Mouse (Mus musculus) heart, postnatal 25 days (tissue): ENCODE measurements around the gene Zfhx3. TPM values are rescaled to one million over a fixed set of nuclear protein-coding genes. Genes with fewer than 3 reads are reported as not detected.

Experiments
- DNase-seq: peaks from one replicate; pipeline ENCODE4 v3.0.0; 2022; ENCODE audit warnings: low spot score
- intact Hi-C: fragments of 180-260 bp; cut with DNase I; formaldehyde crosslinking; loops from one replicate; pipeline ENCODE4 v1.15.1; 2025
- total RNA-seq, 2 experiments: library from RNA; stranded (reverse); gene quantifications; 2 replicates each; pipeline ENCODE4 v1.2.3; 2021

Zfhx3 gene
- total RNA-seq, 2 experiments from 2014 or later, result 6.0 to 8.2 TPM

DNA sequence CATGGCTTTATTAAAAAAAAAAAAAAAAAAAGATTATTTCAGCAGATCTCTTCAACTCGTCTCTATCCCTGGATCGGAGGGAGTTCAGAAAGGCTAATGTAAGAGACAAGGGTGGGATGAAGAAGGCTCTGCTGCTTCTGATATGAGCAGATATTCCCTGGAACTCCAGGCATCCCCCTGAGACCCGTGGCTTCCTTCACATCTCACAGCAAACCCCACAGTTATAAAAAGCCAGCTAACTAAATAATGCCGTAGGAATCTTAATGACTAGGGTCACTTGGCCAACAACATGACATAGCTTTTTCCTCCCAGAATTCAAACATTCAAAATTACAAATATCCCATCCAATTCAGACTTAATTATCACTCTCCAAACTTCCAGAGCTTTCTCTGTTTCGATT is 666.7 kb downstream of the Zfhx3 start:
- intact Hi-C loops, result no loop called here
- no peak for DNase-seq

DNA sequence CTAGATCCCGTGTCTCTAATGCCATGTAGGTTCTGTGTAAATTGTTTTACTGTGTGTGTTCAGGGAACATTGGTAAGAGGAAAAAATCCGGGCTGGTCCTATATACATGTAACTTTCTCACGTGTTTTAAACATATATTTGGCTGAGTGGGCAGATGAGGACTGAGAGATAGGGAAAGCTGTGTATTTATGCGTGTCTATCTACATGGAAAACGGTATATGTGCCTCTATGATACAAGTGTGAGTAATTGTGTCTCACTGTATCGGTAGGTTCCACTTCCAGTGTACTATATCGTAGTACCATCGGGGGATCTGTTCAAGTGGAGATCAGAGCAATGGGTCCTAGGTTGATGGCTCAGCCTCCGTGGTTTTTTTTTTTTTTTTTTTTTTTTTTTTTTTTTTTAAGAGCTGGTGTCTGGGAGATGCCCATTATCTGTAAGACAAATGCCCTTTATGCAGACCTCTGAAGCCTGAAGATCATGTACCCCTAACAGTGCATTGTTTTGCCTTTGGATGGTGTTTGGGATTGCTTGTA is 668.8 kb downstream of the Zfhx3 start:
- intact Hi-C loops, result no loop called here
- DNase-seq, result no peak

DNA sequence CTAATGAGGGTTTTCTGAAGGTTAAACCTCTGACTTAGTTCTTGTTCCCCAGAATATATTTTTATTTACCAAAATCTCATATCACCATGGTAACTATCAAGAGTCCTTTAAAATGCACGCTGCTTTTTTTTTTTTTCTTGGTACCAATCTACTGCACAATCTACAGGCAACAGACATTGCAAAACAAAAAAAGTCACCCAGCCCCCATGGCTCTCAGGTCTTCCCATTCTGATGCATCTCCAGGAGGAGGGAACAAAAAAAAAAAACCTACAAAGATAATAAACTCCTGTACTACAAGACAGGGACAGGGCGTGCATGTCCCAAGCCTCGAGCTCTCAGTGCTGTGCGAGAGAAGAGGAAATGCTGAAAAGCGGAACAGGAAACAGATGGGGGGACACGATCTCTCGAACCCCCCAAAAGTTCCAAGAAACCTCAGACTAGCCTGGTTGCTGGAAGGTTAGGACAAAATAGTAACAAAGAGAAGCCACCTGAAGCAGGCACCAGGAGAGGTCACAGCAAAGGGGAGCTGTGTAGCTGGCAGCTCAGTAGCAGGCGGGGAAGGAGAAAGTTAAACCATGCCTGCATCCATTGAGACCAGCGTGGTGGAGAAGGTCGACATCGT is 669.5 kb downstream of the Zfhx3 start:
- intact Hi-C loops, result no loop called here

GRCm38 (mm10) chr8:108612815-108613214 is 670.4 kb downstream of the Zfhx3 start:
- DNase-seq, result no peak
- intact Hi-C loops, result no loop called here

More for the DNA sequence above, 669.5 kb downstream of the Zfhx3 start:
- no peak for DNase-seq

DNA sequence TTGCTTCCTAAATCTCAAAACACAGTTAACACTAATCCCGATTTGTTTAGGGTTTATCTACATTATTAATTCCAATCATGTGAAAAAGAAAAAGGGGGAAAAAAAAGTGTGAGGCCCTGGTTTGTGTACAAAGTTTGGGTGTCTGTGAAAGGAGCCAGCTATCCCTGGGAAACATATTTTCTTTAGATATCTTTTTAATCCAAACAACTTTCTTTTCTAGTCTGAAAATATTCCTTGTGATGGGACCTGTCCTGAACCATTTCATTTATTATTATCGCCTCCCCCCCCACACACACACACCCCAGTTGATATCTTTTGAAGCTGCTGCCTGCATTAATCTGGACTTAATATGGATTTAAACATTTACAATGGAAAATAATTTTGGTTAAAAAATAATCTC is 670.8 kb downstream of the Zfhx3 start:
- no peak for DNase-seq
- intact Hi-C loops, result no loop called here

- intact Hi-C loops, result no loop called here
- no peak for DNase-seq
Measured at GRCm38 (mm10) chr8:108621296-108621695, 678.9 kb downstream of the Zfhx3 start.

- intact Hi-C loops, result no loop called here
Measured at GRCm38 (mm10) chr8:108623660-108624059, 681.2 kb downstream of the Zfhx3 start.

GRCm38 (mm10) chr8:108625571-108626120 is 683.2 kb downstream of the Zfhx3 start:
- DNase-seq, result no peak
- intact Hi-C loops, result no loop called here

More at GRCm38 (mm10) chr8:108623660-108624059, 681.2 kb downstream of the Zfhx3 start:
- no peak for DNase-seq

- DNase-seq, result no peak
- intact Hi-C loops, result no loop called here
Measured at GRCm38 (mm10) chr8:108631069-108631468, 688.6 kb downstream of the Zfhx3 start.

- intact Hi-C loops, result no loop called here
- no peak for DNase-seq
Measured at GRCm38 (mm10) chr8:108634282-108634681, 691.8 kb downstream of the Zfhx3 start.

DNA sequence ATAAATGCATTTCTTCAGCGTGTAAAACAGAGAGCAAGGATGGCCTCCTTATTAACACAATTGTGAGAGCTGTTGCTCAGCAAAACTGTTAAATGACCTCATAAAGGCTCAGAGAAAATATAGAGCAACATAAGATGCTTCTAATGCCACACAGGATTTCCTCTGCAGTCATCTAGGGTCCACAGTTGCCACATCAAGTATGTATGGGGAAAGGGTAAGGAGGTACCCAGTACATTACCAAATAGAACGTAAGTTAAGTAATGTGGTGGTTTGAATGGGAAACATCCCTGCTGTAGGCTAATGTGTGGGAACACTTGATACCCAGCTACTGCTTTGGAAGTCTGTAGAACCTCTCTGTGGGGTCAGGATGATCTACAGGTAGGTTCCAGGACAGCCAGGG is 695.4 kb downstream of the Zfhx3 start:
- DNase-seq, result no peak

GRCm38 (mm10) chr8:108645660-108646059 is 703.2 kb downstream of the Zfhx3 start:
- DNase-seq, result no peak
- intact Hi-C loops, result no loop called here

More for the DNA sequence above, 695.4 kb downstream of the Zfhx3 start:
- intact Hi-C loops, result no loop called here

- intact Hi-C loops, result no loop called here
- DNase-seq, result peak; percentile 44
Measured at GRCm38 (mm10) chr8:108647556-108647955, 705.1 kb downstream of the Zfhx3 start.

- intact Hi-C loops, result no loop called here
- no peak for DNase-seq
Measured at GRCm38 (mm10) chr8:108648993-108649392, 706.5 kb downstream of the Zfhx3 start.

GRCm38 (mm10) chr8:108650837-108651236 is 708.4 kb downstream of the Zfhx3 start:
- DNase-seq, result no peak
- intact Hi-C loops, result no loop called here

DNA sequence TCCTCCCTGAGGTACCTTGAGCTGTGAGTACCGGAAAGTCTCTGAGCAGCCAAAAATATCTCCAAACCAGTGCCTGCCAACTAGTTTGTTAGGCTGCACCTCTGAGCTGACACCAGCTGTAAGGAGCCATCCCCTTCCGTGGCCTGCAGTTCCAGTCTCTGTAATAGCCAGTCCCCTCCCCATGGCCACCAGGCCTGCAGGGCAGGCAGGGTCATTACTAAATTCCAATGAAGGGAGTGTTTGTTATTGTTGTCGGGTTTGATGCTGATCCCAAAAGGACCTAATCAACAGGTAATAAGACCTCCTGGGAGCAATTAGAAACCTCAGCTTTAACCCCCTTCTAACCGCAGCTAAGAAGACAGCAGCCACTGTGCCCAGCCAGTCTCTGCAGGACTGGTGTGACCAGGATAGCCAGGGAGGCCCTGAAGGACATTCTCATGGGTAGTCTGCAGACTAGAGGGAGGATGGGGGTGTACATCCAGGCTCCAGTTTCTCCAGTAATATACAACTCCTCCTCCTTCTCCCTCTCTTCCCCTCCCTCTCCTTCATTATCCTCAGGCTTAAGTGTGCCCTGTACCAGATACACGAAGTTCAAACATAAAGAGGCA is 719.1 kb downstream of the Zfhx3 start:
- DNase-seq, result no peak
- intact Hi-C loops, result no loop called here

DNA sequence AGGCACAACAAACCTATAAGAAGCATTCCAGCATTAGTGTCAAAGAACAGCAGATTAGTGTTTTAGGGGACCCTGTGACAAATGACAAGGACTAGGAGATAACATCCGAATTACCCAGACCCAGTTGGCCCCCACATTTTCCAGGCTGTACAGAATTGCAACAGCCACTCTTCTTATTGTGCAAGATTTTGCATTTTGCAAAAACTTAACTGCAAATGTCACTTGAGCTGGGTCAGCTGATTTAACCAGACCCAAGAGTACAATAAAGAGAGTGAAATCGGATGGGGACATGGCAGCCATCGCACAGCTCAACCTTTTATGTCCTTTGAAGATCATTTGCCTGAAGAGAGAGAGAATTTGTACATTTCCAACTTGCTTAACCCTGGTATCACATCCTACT is 720.3 kb downstream of the Zfhx3 start:
- intact Hi-C loops, result no loop called here
- DNase-seq, result no peak

DNA sequence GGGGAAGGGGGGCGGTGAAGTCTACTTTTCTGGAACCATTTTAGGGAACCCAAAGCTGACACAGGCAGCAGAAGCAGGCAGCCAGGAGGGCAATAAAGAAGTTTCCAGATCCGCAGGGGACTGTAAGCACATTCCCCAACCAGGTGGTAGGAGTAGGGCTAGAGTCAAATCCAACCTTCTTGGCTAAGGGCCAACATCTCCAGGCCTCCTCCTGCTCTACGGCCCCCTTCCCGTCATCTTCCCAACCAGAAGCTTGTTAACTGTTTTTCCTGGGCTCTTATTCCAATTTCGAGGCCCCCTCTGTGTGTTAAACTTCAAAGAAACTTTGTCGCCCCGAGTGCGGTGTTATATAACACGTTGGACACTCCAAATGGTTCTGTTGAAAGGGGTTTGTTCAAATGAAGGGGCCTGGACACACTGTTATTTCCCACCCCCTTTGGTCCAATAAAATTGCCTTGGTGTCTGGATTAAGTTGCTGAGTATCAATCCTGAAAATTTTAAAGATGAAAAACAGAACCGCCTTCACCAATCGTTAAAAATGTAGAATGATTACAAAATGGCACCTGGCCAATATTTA is 729.6 kb downstream of the Zfhx3 start:
- DNase-seq, result no peak
- intact Hi-C loops, result no loop called here

DNA sequence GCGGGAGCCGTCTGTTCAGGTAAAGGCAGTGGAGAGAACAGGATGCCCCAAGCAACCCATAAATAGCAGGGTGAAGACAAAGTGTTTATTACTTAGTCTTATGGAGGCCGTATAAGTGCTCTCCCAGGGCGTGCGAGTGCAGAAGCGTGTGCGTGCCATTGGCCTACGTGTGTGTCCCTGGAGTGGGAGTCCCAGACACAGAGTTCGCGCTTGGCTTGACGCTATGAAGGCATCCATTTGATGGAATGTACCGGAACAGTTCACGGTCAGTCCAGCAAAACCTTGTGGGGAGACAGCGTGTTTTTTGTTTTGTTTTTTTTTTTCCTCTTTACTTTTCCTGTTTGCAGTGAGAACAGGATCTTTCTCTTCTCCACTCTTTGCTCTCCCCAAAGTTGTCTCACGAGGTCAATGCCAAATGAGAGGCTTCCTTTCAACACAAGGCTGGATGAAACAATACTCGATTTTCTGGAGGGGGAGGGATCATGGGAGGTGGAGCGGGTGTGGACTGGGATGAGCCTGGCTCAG is 732.6 kb downstream of the Zfhx3 start:
- intact Hi-C loops, result no loop called here
- DNase-seq, result no peak

GRCm38 (mm10) chr8:108689694-108690093 is 747.2 kb downstream of the Zfhx3 start:
- no peak for DNase-seq
- intact Hi-C loops, result loop anchor here (5.0 kb wide), 1 partner anchor 92 kb away; no protein-coding TSS in a partner anchor
